Mouse (Mus musculus) cerebral cortex, adult 2 months (tissue): Measurements from ENCODE around the gene Arhgef7.

Experiments used
- WGBS: fragments of 180-500 bp; shearing (Covaris S2); methylation state at CpG from one replicate; pipeline ENCODE4 v1.1.7; 2018; 5-methylcytosine and 5-hydroxymethylcytosine counted together

Arhgef7 gene

GRCm38 (mm10) chr8:11840174-11840573 lies 112.7 kb downstream of the Arhgef7 start, which contains the start of gene Tex29:
TSS of gene Tex29 (plus strand) at chr8:11840474.
- WGBS = 94% methylated on average over 5 of the region's 5 CpGs

DNA sequence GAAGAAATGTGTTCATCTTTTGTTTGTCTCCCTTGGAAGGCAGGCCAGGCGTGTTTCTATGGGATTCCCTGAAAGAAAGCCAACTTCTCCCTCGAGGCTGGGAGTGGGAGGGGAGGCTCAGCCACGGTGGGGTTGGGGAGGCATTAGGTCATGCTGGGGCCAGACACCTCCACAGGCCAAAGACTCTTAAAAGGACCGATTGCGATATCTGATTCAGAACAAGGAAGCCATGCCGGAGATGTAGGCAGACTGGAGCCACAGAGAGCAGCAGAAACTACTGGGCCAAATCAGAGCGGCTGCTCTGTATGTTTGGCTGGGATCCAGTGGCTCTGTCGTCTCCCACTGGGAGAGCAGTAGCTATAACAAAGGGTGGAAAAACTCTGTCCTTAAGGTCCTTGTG lies 114.0 kb downstream of the Arhgef7 start:
- 13% methylated on average over 8 of the region's 8 CpGs for WGBS

GRCm38 (mm10) chr8:11842757-11843156 lies 115.2 kb downstream of the Arhgef7 start:
- 88% methylated on average over 8 of the region's 8 CpGs for WGBS

- 47% methylated on average over 13 of the region's 13 CpGs for WGBS
These were observed 116.3 kb downstream of the Arhgef7 start for GRCm38 (mm10) chr8:11843677-11844315.

GRCm38 (mm10) chr8:11844316-11844685 lies 116.8 kb downstream of the Arhgef7 start:
- 81% methylated on average over 7 of the region's 7 CpGs for WGBS

DNA sequence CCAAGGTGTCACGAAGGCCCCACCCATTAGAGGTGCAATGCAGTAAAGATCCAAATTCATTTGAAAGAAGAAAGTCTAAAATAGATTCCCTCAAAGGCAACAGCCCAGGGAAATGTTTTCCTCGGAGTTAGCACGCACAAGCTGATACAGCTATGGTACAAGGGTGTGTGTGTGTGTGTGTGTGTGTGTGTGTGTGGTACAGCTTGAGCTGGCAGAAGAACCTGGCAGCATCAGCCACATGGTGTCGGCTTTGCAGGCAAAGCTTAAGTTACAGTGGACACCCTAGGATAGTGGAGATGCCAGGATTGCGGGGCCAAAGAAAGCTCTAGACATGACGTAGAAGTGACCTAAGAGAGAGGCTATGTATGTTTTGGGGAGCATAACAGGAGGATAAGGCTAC lies 119.3 kb downstream of the Arhgef7 start:
- 72% methylated on average over 6 of the region's 6 CpGs for WGBS

- 94% methylated on average over 6 of the region's 6 CpGs for WGBS
These were observed 146.7 kb downstream of the Arhgef7 start for GRCm38 (mm10) chr8:11874227-11874626.

DNA sequence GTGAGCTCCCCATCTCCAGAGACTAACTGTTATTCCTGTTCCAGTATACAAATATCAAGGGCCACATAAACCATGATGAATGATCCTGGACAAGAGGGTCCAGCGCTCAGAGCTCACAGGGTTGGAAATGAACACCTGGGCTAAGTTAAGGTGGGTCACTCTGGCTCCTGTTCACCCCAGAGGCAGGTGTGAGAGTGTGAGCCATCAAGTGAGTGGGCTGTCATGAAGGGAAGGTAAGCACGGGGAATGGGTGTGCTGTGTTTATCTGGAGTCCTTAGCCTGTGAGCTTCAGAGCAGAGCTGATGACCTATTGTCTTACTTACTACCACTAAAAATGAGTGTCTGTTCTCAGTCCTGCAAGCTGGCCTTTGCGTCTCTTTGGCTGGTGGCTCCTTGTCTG lies 157.1 kb downstream of the Arhgef7 start:
- WGBS = 96% methylated on average over 3 of the region's 3 CpGs
